Mouse (Mus musculus) liver, embryonic 14.5 days (tissue): ENCODE results near the gene Gtf3c5. TPM values are rescaled to one million over a fixed set of nuclear protein-coding genes. Genes with fewer than 3 reads are reported as not detected.

Source experiments
- ATAC-seq: fragments of 200-750 bp; cut with Nextera tagmentation; 2 replicates; pipeline ENCODE4 v1.8.0; 2017; ENCODE audit warnings: moderate number of reproducible peaks, mild to moderate bottlenecking, moderate library complexity; ENCODE audit not compliant: insufficient read depth
- DNase-seq, 3 experiments: peaks; one replicate each; pipeline ENCODE4 v3.0.0-alpha.2; 2012 to 2013; ENCODE audit warnings: low read depth in 3 of 3, low spot score in 3 of 3
- H3K27ac ChIP-seq: fragments of 300-500 bp; sonication (generic); 2 replicates; pipeline ENCODE4 v1.5.1; 2014; ENCODE audit warnings: moderate library complexity, mild to moderate bottlenecking, control low read depth, inconsistent platforms
- H3K27me3 ChIP-seq: fragments of 300-500 bp; sonication (generic); 2 replicates; pipeline ENCODE4 v1.6.1; 2014; ENCODE audit warnings: mild to moderate bottlenecking, low read length, moderate library complexity; ENCODE audit not compliant: control insufficient read depth, insufficient read depth
- H3K36me3 ChIP-seq: fragments of 300-500 bp; sonication (generic); replicated peaks from 2 replicates; pipeline ENCODE4 v1.6.1; 2014; ENCODE audit warnings: low read depth; ENCODE audit not compliant: control insufficient read depth, insufficient read depth
- H3K4me1 ChIP-seq, 2 experiments: fragments of 200-500 bp in 1 of 2; fragments of 300-500 bp in 1 of 2; sonication (generic) in 1 of 2; replicated peaks; 2 replicates each; pipeline ENCODE4 v1.6.1; 2012 to 2014; ENCODE audit warnings: antibody characterized with exemption in 1 of 2, inconsistent platforms in 1 of 2, low read length in 1 of 2; ENCODE audit not compliant: control insufficient read depth in 2 of 2, insufficient read depth in 2 of 2
- H3K4me2 ChIP-seq: fragments of 300-500 bp; sonication (generic); 2 replicates; pipeline ENCODE4 v1.6.1; 2014; ENCODE audit warnings: low read depth, mild to moderate bottlenecking, control low read depth, moderate library complexity
- H3K4me3 ChIP-seq, 2 experiments: fragments of 200-500 bp in 1 of 2; fragments of 300-500 bp in 1 of 2; sonication (generic) in 1 of 2; 2 replicates each; pipeline ENCODE4 v1.5.1; 2012 to 2014; ENCODE audit warnings: low read depth in 2 of 2, low read length in 2 of 2, mild to moderate bottlenecking in 2 of 2, control low read depth in 1 of 2, inconsistent platforms in 1 of 2, moderate library complexity in 1 of 2; ENCODE audit not compliant: insufficient read depth in 1 of 2
- H3K9ac ChIP-seq: fragments of 300-500 bp; sonication (generic); replicated peaks from 2 replicates; pipeline ENCODE4 v1.6.1; 2014; ENCODE audit warnings: mild to moderate bottlenecking, control low read depth, moderate library complexity
- H3K9me3 ChIP-seq: fragments of 300-500 bp; sonication (generic); 2 replicates; pipeline ENCODE4 v1.6.1; 2016; ENCODE audit warnings: low read length, mixed read lengths; ENCODE audit not compliant: control insufficient read depth
- CTCF ChIP-seq: IDR thresholded peaks from 2 replicates; pipeline ENCODE4 v1.5.1; 2016; ENCODE audit warnings: antibody characterized with exemption, low read depth, control low read depth
- EP300 ChIP-seq: IDR thresholded peaks from 2 replicates; pipeline ENCODE4 v1.6.1; 2016; ENCODE audit warnings: antibody characterized with exemption, low read depth
- WGBS: fragments of 180-500 bp; shearing (Covaris S2); extraction: QIAGEN DNeasy Blood & Tissue Kit; methylation state at CpG from one replicate; pipeline ENCODE4 v1.1.7; 2014; ENCODE audit not compliant: insufficient replicate concordance; 5-methylcytosine and 5-hydroxymethylcytosine counted together
- polyA plus RNA-seq, 2 experiments: library from polyadenylated mRNA; depleted of rRNA in 1 of 2; stranded (reverse) in 1 of 2; unstranded in 1 of 2; fragments of >200 nt; fragmentation: Nextera tagmentation in 1 of 2; extraction: Ambion mirVana in 1 of 2; gene quantifications; 2 replicates each; pipeline versions ENCODE4 v1.2.1 to v1.2.3; 2012 to 2014

Gene Gtf3c5
- polyA plus RNA-seq, 2 experiments: 7.6 to 11.6 TPM

- ATAC-seq (no peak), DNase-seq (no peak)
- Histone ChIP-seq H3K27me3 (no peaks in the 10 kb centered on the region), H3K36me3 (peaks cover 12% of the 10 kb centered on the region), H3K4me2 (no peak within 1 kb of the TSS), H3K9me3 (no peaks in the 10 kb centered on the region), H3K4me3 (no peak within 1 kb of the TSS), H3K9ac (no peak within 1 kb of the TSS), H3K4me1 (no peaks in the 10 kb centered on the region), H3K27ac (no peak within 1 kb of the TSS)
- 63% methylated on average over 6 of the region's 6 CpGs for WGBS
- no peak for TF ChIP-seq EP300
- no peak for TF ChIP-seq CTCF
Measured at GRCm38 (mm10) chr2:28563303-28563702, 20.2 kb downstream of the Gtf3c5 start, which contains the start of gene Cel. Gene Cel (minus strand): TSS chr2:28563403.

GRCm38 (mm10) chr2:28557452-28557851 is 26.1 kb downstream of the Gtf3c5 start:
- 61% methylated on average over 5 of the region's 5 CpGs for WGBS
- Histone ChIP-seq H3K36me3 (no peaks in the 10 kb centered on the region), H3K4me3 (no peak overlapping the region), H3K9me3 (no peaks in the 10 kb centered on the region), H3K4me1 (no peaks in the 10 kb centered on the region), H3K4me2 (no peak overlapping the region), H3K9ac (no peak overlapping the region), H3K27ac (no peak overlapping the region), H3K27me3 (no peaks in the 10 kb centered on the region)
- ATAC-seq (no peak), DNase-seq (no peak)
- no peak for TF ChIP-seq EP300
- no peak for TF ChIP-seq CTCF

- Histone ChIP-seq H3K27me3 (no peaks in the 10 kb centered on the region), H3K4me2 (no peak overlapping the region), H3K4me1 (no peaks in the 10 kb centered on the region), H3K9me3 (no peaks in the 10 kb centered on the region), H3K36me3 (no peaks in the 10 kb centered on the region), H3K27ac (no peak overlapping the region), H3K4me3 (no peak overlapping the region), H3K9ac (no peak overlapping the region)
- ATAC-seq (no peak), DNase-seq (no peak)
- 71% methylated on average over 5 of the region's 5 CpGs for WGBS
- TF ChIP-seq CTCF: no peak
- TF ChIP-seq EP300: no peak
Measured at GRCm38 (mm10) chr2:28552301-28552700, 31.2 kb downstream of the Gtf3c5 start.

- Histone ChIP-seq H3K4me3 (no peak overlapping the region), H3K27ac (no peak overlapping the region), H3K4me1 (no peaks in the 10 kb centered on the region), H3K9me3 (no peaks in the 10 kb centered on the region), H3K27me3 (no peaks in the 10 kb centered on the region), H3K36me3 (no peaks in the 10 kb centered on the region), H3K4me2 (no peak overlapping the region), H3K9ac (no peak overlapping the region)
- ATAC-seq: no peak
- TF ChIP-seq EP300: no peak
- TF ChIP-seq CTCF: no peak
- no peak for DNase-seq
- 75% methylated on average over 13 of the region's 13 CpGs for WGBS
Measured at GRCm38 (mm10) chr2:28549157-28549556, 34.4 kb downstream of the Gtf3c5 start.

- 33% methylated on average over 11 of the region's 11 CpGs for WGBS
- no peak for ATAC-seq
Measured at GRCm38 (mm10) chr2:28547237-28548172, 36.0 kb downstream of the Gtf3c5 start.

More at GRCm38 (mm10) chr2:28547237-28548172, 36.0 kb downstream of the Gtf3c5 start:
- DNase-seq: peak; percentile 40 to 49 (median 42)
- TF ChIP-seq EP300 (no peak), CTCF (peak; percentile 98)
- H3K27me3 ChIP-seq: no peaks in the 10 kb centered on the region
- H3K9me3 ChIP-seq: no peaks in the 10 kb centered on the region
- H3K4me2 ChIP-seq: no peak overlapping the region
- no peak overlapping the region for H3K4me3 ChIP-seq
- no peak overlapping the region for H3K27ac ChIP-seq
- no peaks in the 10 kb centered on the region for H3K4me1 ChIP-seq
- H3K36me3 ChIP-seq: no peaks in the 10 kb centered on the region
- no peak overlapping the region for H3K9ac ChIP-seq
